Mouse (Mus musculus): ENCODE data around the gene Chit1.

DNA sequence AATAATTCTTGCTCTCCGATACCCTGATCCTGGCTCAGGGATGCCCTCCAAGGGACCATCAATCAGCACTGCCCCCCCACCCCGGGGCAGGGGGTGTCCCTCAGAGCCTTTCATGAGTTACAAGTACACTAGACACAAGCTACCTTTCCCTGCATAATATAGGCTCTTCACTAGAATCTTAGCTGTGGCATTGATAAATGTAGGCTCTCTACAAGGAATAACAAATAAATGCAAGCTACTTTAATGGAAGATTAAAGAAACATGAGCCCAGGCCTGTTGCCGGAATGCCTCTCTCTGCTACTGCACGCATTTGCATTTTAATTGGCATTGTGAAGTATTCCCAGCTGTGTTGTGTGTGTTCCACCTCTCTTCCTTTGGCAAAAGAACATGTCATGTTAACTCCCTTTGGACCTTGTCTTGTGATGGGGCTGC, 31.3 kb downstream of the Chit1 start:
- TF ChIP-seq GATA1 (IDR thresholded peaks at IDR 0.05; ENCODE audit: low read length) (no peak), TAL1 (IDR thresholded peaks at IDR 0.05; ENCODE audit: low read length) (no peak)
